Mouse (Mus musculus) megakaryocyte, embryonic 14.5 days (primary cell): Measurements from ENCODE around the gene Bach2.

Experiments
- FLI1 ChIP-seq: IDR thresholded peaks from 2 replicates; pipeline ENCODE4 v1.6.1; 2012; ENCODE audit warnings: low read length, inconsistent platforms, mixed read lengths
- GATA1 ChIP-seq: IDR thresholded peaks from 3 replicates; pipeline ENCODE4 v1.6.1; 2012; ENCODE audit warnings: mixed read lengths, low read length, inconsistent platforms, borderline replicate concordance

DNA sequence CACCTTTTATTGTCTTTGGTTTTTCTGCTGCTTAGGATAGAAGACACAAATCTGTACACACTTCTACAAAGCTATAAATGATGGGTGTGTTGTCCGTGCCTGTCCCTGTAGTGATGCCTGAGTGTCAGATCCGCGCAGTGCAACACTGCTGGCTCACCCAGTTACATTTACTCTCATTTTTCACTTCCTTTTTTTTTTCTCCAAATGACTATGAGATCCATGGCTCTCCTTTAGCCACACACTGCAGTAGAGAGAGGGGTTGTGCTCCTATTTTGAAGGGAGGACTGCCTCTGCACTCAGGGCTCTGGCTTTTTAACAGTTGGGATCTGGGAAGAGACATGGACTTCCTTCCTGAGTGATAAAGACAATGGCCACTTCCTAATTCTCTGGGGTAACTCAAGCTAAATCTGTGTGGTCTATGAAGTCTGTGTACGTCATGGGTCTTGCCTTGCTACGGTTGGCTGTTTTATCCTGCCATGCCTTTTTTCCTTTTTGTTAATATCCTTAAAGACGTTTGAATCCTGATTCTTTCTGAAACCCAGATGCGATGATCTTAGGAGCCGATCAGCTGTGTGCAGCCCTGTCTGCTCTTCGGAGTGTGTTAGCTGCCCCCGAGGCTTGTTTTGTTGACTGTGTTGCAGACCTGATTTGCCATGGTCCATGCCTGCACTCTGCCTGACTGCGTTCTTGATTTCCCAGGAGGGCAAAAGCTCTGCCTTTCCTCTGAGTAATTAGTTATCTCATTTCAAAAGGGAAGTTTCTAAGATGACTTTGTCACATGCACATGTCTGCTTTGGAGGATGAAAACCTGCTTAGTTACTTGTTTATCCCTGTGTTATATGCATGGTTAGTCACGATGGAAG is 120.2 kb downstream of the Bach2 start:
- TF ChIP-seq GATA1 = no peak
- no peak for TF ChIP-seq FLI1
